Mouse (Mus musculus): ENCODE results near the gene Stim1. TPM values are rescaled to one million over a fixed set of nuclear protein-coding genes. Genes with fewer than 3 reads are reported as not detected.
"Not testable (repeated sequence)": the region's sequence is repeated elsewhere in the genome, so short reads cannot be mapped to it uniquely, and the experiment has no call there.

Stim1 gene
- polyA plus RNA-seq, 1 experiment from 2014 or later = 15.1 TPM

GRCm38 (mm10) chr7:102478926-102479325 lies 211.3 kb downstream of the Stim1 start:
- Histone ChIP-seq H3K27ac (replicated peaks) (no peak overlapping the region), H3K9me3 (no peaks in the 10 kb centered on the region), H3K4me2 (no peak overlapping the region), H3K9ac (no peak overlapping the region), H3K4me3 (no peak overlapping the region), H3K36me3 (no peaks in the 10 kb centered on the region), H3K4me1 (replicated peaks) (no peaks in the 10 kb centered on the region), H3K27me3 (no peaks in the 10 kb centered on the region)
- ATAC-seq (ENCODE audit: low FRiP score, low read depth) = no peak
- 89% methylated on average over 3 of the region's 3 CpGs for WGBS

- no peak for ATAC-seq (ENCODE audit: low FRiP score, low read depth)
- Histone ChIP-seq H3K9ac (no peak overlapping the region), H3K27me3 (no peaks in the 10 kb centered on the region), H3K4me1 (replicated peaks) (no peaks in the 10 kb centered on the region), H3K4me3 (no peak overlapping the region), H3K27ac (replicated peaks) (no peak overlapping the region), H3K4me2 (no peak overlapping the region), H3K36me3 (no peaks in the 10 kb centered on the region), H3K9me3 (no peaks in the 10 kb centered on the region)
- 78% methylated on average over 5 of the region's 5 CpGs for WGBS
Measured at GRCm38 (mm10) chr7:102479368-102480078, 211.9 kb downstream of the Stim1 start.

GRCm38 (mm10) chr7:102480821-102481220 lies 213.2 kb downstream of the Stim1 start:
- no peaks in the 10 kb centered on the region for H3K4me1 ChIP-seq (replicated peaks)
- no peaks in the 10 kb centered on the region for H3K36me3 ChIP-seq
- H3K4me3 ChIP-seq = no peak overlapping the region
- ATAC-seq (ENCODE audit: low FRiP score, low read depth) = no peak
- H3K27ac ChIP-seq (replicated peaks) = no peak overlapping the region
- H3K4me2 ChIP-seq = no peak overlapping the region
- no peaks in the 10 kb centered on the region for H3K27me3 ChIP-seq
- H3K9me3 ChIP-seq = no peaks in the 10 kb centered on the region
- H3K9ac ChIP-seq = no peak overlapping the region
- WGBS = 95% methylated on average over 4 of the region's 4 CpGs

- Histone ChIP-seq H3K4me2 (no peak within 1 kb of the TSS), H3K27me3 (no peaks in the 10 kb centered on the region), H3K4me3 (no peak within 1 kb of the TSS), H3K9ac (no peak within 1 kb of the TSS), H3K27ac (replicated peaks) (no peak within 1 kb of the TSS), H3K4me1 (replicated peaks) (no peaks in the 10 kb centered on the region), H3K36me3 (no peaks in the 10 kb centered on the region), H3K9me3 (no peaks in the 10 kb centered on the region)
- no peak for ATAC-seq (ENCODE audit: low FRiP score, low read depth)
- WGBS = 97% methylated on average over 4 of the region's 4 CpGs
Measured at GRCm38 (mm10) chr7:102481579-102481978, 214.0 kb downstream of the Stim1 start, which contains the start of gene Olfr543. TSS of gene Olfr543 (minus strand) at chr7:102481679.

GRCm38 (mm10) chr7:102483665-102484064 lies 216.1 kb downstream of the Stim1 start:
- Histone ChIP-seq H3K4me1 (replicated peaks) (no peaks in the 10 kb centered on the region), H3K36me3 (no peaks in the 10 kb centered on the region), H3K4me2 (no peak overlapping the region), H3K9ac (no peak overlapping the region), H3K27me3 (no peaks in the 10 kb centered on the region), H3K4me3 (no peak overlapping the region), H3K9me3 (no peaks in the 10 kb centered on the region), H3K27ac (replicated peaks) (no peak overlapping the region)
- no peak for ATAC-seq (ENCODE audit: low FRiP score, low read depth)
- 95% methylated on average over 2 of the region's 2 CpGs for WGBS

- not testable (repeated sequence) for H3K9me3 ChIP-seq; H3K27ac ChIP-seq (replicated peaks); H3K36me3 ChIP-seq; H3K4me3 ChIP-seq; H3K9ac ChIP-seq; H3K4me2 ChIP-seq; ATAC-seq (ENCODE audit: low FRiP score, low read depth); H3K27me3 ChIP-seq; H3K4me1 ChIP-seq (replicated peaks)
- 68% methylated on average over 8 of the region's 8 CpGs for WGBS
Measured at GRCm38 (mm10) chr7:102484766-102485165, 217.2 kb downstream of the Stim1 start.

GRCm38 (mm10) chr7:102486105-102486504 lies 218.5 kb downstream of the Stim1 start:
- Histone ChIP-seq H3K27ac (replicated peaks) (no peak overlapping the region), H3K4me3 (no peak overlapping the region), H3K4me1 (replicated peaks) (no peaks in the 10 kb centered on the region), H3K9ac (no peak overlapping the region), H3K27me3 (no peaks in the 10 kb centered on the region), H3K36me3 (no peaks in the 10 kb centered on the region), H3K9me3 (no peaks in the 10 kb centered on the region), H3K4me2 (no peak overlapping the region)
- no peak for ATAC-seq (ENCODE audit: low FRiP score, low read depth)
- WGBS = 81% methylated on average over 1 of the region's 1 CpGs

Other genes starting within 250 kb of the Stim1 start
- 4.7 and 5.4 TPM in 2 replicates for gene Il18bp, start 249.1 kb upstream of the Stim1 start, polyA plus RNA-seq (2015; fragmentation: Nextera tagmentation; extraction: Ambion mirVana)
- gene Rnf121, start 202.3 kb upstream of the Stim1 start, polyA plus RNA-seq (2015; fragmentation: Nextera tagmentation; extraction: Ambion mirVana) = 34.5 and 35.5 TPM in 2 replicates
- gene Xndc1, start 202.3 kb upstream of the Stim1 start, polyA plus RNA-seq (2015; fragmentation: Nextera tagmentation; extraction: Ambion mirVana) = 26.7 and 28.1 TPM in 2 replicates
- gene Xntrpc, start 202.1 kb upstream of the Stim1 start, polyA plus RNA-seq (2015; fragmentation: Nextera tagmentation; extraction: Ambion mirVana) = 0.51 and 0.99 TPM in 2 replicates
- 0.81 TPM in 1 of 2 replicates, not detected in the other for gene Trpc2, start 184.7 kb upstream of the Stim1 start, polyA plus RNA-seq (2015; fragmentation: Nextera tagmentation; extraction: Ambion mirVana)
- gene Art1, start 166.1 kb upstream of the Stim1 start, polyA plus RNA-seq (2015; fragmentation: Nextera tagmentation; extraction: Ambion mirVana) = 0.41 and 0.44 TPM in 2 replicates
- 0.17 and 0.28 TPM in 2 replicates for gene Art5, start 158.3 kb upstream of the Stim1 start, polyA plus RNA-seq (2015; fragmentation: Nextera tagmentation; extraction: Ambion mirVana)
- gene Chrna10, start 151.0 kb upstream of the Stim1 start, polyA plus RNA-seq (2015; fragmentation: Nextera tagmentation; extraction: Ambion mirVana) = not detected in 2 replicates
- 19.0 and 20.6 TPM in 2 replicates for gene Nup98, start 57.6 kb upstream of the Stim1 start, polyA plus RNA-seq (2015; fragmentation: Nextera tagmentation; extraction: Ambion mirVana)
- 59.0 and 64.0 TPM in 2 replicates for gene Pgap2, start 57.6 kb upstream of the Stim1 start, polyA plus RNA-seq (2015; fragmentation: Nextera tagmentation; extraction: Ambion mirVana)
- 20.1 and 20.5 TPM in 2 replicates for gene Rhog, start 11.8 kb upstream of the Stim1 start, polyA plus RNA-seq (2015; fragmentation: Nextera tagmentation; extraction: Ambion mirVana)
- gene Rrm1, start 173.9 kb downstream of the Stim1 start, polyA plus RNA-seq (2015; fragmentation: Nextera tagmentation; extraction: Ambion mirVana) = 51.4 and 61.4 TPM in 2 replicates
- gene Olfr543, start 213.9 kb downstream of the Stim1 start, polyA plus RNA-seq (2015; fragmentation: Nextera tagmentation; extraction: Ambion mirVana) = 0.34 and 0.52 TPM in 2 replicates
- 0.16 and 0.18 TPM in 2 replicates for gene Olfr544, start 220.5 kb downstream of the Stim1 start, polyA plus RNA-seq (2015; fragmentation: Nextera tagmentation; extraction: Ambion mirVana)
- gene Olfr545, start 231.8 kb downstream of the Stim1 start, polyA plus RNA-seq (2015; fragmentation: Nextera tagmentation; extraction: Ambion mirVana) = 0.13 and 0.25 TPM in 2 replicates